Mouse (Mus musculus): Measurements from ENCODE around the gene Tagln2. TPM values are rescaled to one million over a fixed set of nuclear protein-coding genes. Genes with fewer than 3 reads are reported as not detected.

The Tagln2 gene
- total and polyA plus RNA-seq, 3 experiments, result 679 to 1,501 (median 1,068) TPM

GRCm38 (mm10) chr1:172456001-172456677, 43.7 kb upstream of the Tagln2 start:
- DNase-seq (ENCODE audit: low spot score), result no peak
- no peaks in the 10 kb centered on the region for H3K27me3 ChIP-seq (ENCODE audit: insufficient read depth, low read length)
- no peaks in the 10 kb centered on the region for H3K4me1 ChIP-seq (ENCODE audit: insufficient read depth, low read depth, low read length)
- no peak for ATAC-seq (ENCODE audit: extremely low read depth, insufficient number of reproducible peaks, low FRiP score, poor library complexity, severe bottlenecking)
- H3K4me3 ChIP-seq (ENCODE audit: low read depth, low read length), result no peak overlapping the region
- no peaks in the 10 kb centered on the region for H3K9me3 ChIP-seq (replicated peaks)
- no peaks in the 10 kb centered on the region for H3K36me3 ChIP-seq (replicated peaks)
- TF ChIP-seq POLR2AphosphoS5 (IDR thresholded peaks at IDR 0.05; ENCODE audit: insufficient replicate concordance, low read depth, low read length) (no peak), GATA1 (IDR thresholded peaks at IDR 0.05; ENCODE audit: borderline replicate concordance, low read length) (no peak), GATA2 (IDR thresholded peaks at IDR 0.05; ENCODE audit: borderline replicate concordance, low read depth, low read length) (no peak), TAL1 (conservative IDR thresholded peaks at IDR 0.05; ENCODE audit: low read depth, low read length) (no peak), CTCF (IDR thresholded peaks at IDR 0.05; ENCODE audit: low read depth, low read length) (no peak)

- Histone ChIP-seq H3K4me1 (ENCODE audit: insufficient read depth, low read depth, low read length) (no peaks in the 10 kb centered on the region), H3K27me3 (ENCODE audit: insufficient read depth, low read length) (0 out of 2 replicates have a peak, but pooled peaks cover 2% of the 10 kb centered on the region), H3K4me3 (ENCODE audit: low read depth, low read length) (no peak overlapping the region), H3K9me3 (replicated peaks) (no peaks in the 10 kb centered on the region), H3K36me3 (replicated peaks) (no peaks in the 10 kb centered on the region)
- TF ChIP-seq CTCF (IDR thresholded peaks at IDR 0.05; ENCODE audit: low read depth, low read length) (no peak), GATA1 (IDR thresholded peaks at IDR 0.05; ENCODE audit: borderline replicate concordance, low read length) (no peak), POLR2AphosphoS5 (IDR thresholded peaks at IDR 0.05; ENCODE audit: insufficient replicate concordance, low read depth, low read length) (no peak), TAL1 (conservative IDR thresholded peaks at IDR 0.05; ENCODE audit: low read depth, low read length) (no peak), GATA2 (IDR thresholded peaks at IDR 0.05; ENCODE audit: borderline replicate concordance, low read depth, low read length) (no peak)
- ATAC-seq (ENCODE audit: extremely low read depth, insufficient number of reproducible peaks, low FRiP score, poor library complexity, severe bottlenecking), result no peak
- DNase-seq (ENCODE audit: low spot score), result no peak
Observed at GRCm38 (mm10) chr1:172457196-172457595, 42.7 kb upstream of the Tagln2 start.

GRCm38 (mm10) chr1:172458041-172458440, 41.8 kb upstream of the Tagln2 start:
- no peak overlapping the region for H3K4me3 ChIP-seq (ENCODE audit: low read depth, low read length)
- no peak for DNase-seq (ENCODE audit: low spot score)
- no peak for TF ChIP-seq GATA2 (IDR thresholded peaks at IDR 0.05; ENCODE audit: borderline replicate concordance, low read depth, low read length)
- no peak for TF ChIP-seq TAL1 (conservative IDR thresholded peaks at IDR 0.05; ENCODE audit: low read depth, low read length)
- TF ChIP-seq POLR2AphosphoS5 (IDR thresholded peaks at IDR 0.05; ENCODE audit: insufficient replicate concordance, low read depth, low read length), result no peak
- no peak for TF ChIP-seq CTCF (IDR thresholded peaks at IDR 0.05; ENCODE audit: low read depth, low read length)
- no peak for TF ChIP-seq GATA1 (IDR thresholded peaks at IDR 0.05; ENCODE audit: borderline replicate concordance, low read length)
- H3K9me3 ChIP-seq (replicated peaks), result no peaks in the 10 kb centered on the region
- H3K36me3 ChIP-seq (replicated peaks), result no peaks in the 10 kb centered on the region
- H3K4me1 ChIP-seq (ENCODE audit: insufficient read depth, low read depth, low read length), result no peaks in the 10 kb centered on the region
- 0 out of 2 replicates have a peak, but pooled peaks cover 3% of the 10 kb centered on the region for H3K27me3 ChIP-seq (ENCODE audit: insufficient read depth, low read length)
- no peak for ATAC-seq (ENCODE audit: extremely low read depth, insufficient number of reproducible peaks, low FRiP score, poor library complexity, severe bottlenecking)

- no peak for ATAC-seq (ENCODE audit: extremely low read depth, insufficient number of reproducible peaks, low FRiP score, poor library complexity, severe bottlenecking)
- no peak overlapping the region for H3K4me3 ChIP-seq (ENCODE audit: low read depth, low read length)
- no peak for DNase-seq (ENCODE audit: low spot score)
- no peaks in the 10 kb centered on the region for H3K4me1 ChIP-seq (ENCODE audit: insufficient read depth, low read depth, low read length)
- TF ChIP-seq GATA1 (IDR thresholded peaks at IDR 0.05; ENCODE audit: borderline replicate concordance, low read length), result no peak
- no peak for TF ChIP-seq POLR2AphosphoS5 (IDR thresholded peaks at IDR 0.05; ENCODE audit: insufficient replicate concordance, low read depth, low read length)
- no peak for TF ChIP-seq TAL1 (conservative IDR thresholded peaks at IDR 0.05; ENCODE audit: low read depth, low read length)
- no peak for TF ChIP-seq GATA2 (IDR thresholded peaks at IDR 0.05; ENCODE audit: borderline replicate concordance, low read depth, low read length)
- no peak for TF ChIP-seq CTCF (IDR thresholded peaks at IDR 0.05; ENCODE audit: low read depth, low read length)
- H3K27me3 ChIP-seq (ENCODE audit: insufficient read depth, low read length), result 0 out of 2 replicates have a peak, but pooled peaks cover 3% of the 10 kb centered on the region
- no peaks in the 10 kb centered on the region for H3K36me3 ChIP-seq (replicated peaks)
- H3K9me3 ChIP-seq (replicated peaks), result no peaks in the 10 kb centered on the region
Observed at GRCm38 (mm10) chr1:172461602-172462001, 38.2 kb upstream of the Tagln2 start.

- TF ChIP-seq CTCF (IDR thresholded peaks at IDR 0.05; ENCODE audit: low read depth, low read length) (no peak), POLR2AphosphoS5 (IDR thresholded peaks at IDR 0.05; ENCODE audit: insufficient replicate concordance, low read depth, low read length) (no peak), GATA2 (IDR thresholded peaks at IDR 0.05; ENCODE audit: borderline replicate concordance, low read depth, low read length) (no peak), GATA1 (IDR thresholded peaks at IDR 0.05; ENCODE audit: borderline replicate concordance, low read length) (no peak), TAL1 (conservative IDR thresholded peaks at IDR 0.05; ENCODE audit: low read depth, low read length) (no peak)
- Histone ChIP-seq H3K4me3 (ENCODE audit: low read depth, low read length) (no peak overlapping the region), H3K36me3 (replicated peaks) (no peaks in the 10 kb centered on the region), H3K4me1 (ENCODE audit: insufficient read depth, low read depth, low read length) (no peaks in the 10 kb centered on the region), H3K27me3 (ENCODE audit: insufficient read depth, low read length) (0 out of 2 replicates have a peak, but pooled peaks cover 3% of the 10 kb centered on the region), H3K9me3 (replicated peaks) (no peaks in the 10 kb centered on the region)
- no peak for DNase-seq (ENCODE audit: low spot score)
- ATAC-seq (ENCODE audit: extremely low read depth, insufficient number of reproducible peaks, low FRiP score, poor library complexity, severe bottlenecking), result no peak
Observed at GRCm38 (mm10) chr1:172462534-172462933, 37.3 kb upstream of the Tagln2 start.

- no peak for TF ChIP-seq GATA2 (IDR thresholded peaks at IDR 0.05; ENCODE audit: borderline replicate concordance, low read depth, low read length)
- TF ChIP-seq CTCF (IDR thresholded peaks at IDR 0.05; ENCODE audit: low read depth, low read length), result no peak
- TF ChIP-seq TAL1 (conservative IDR thresholded peaks at IDR 0.05; ENCODE audit: low read depth, low read length), result no peak
- TF ChIP-seq POLR2AphosphoS5 (IDR thresholded peaks at IDR 0.05; ENCODE audit: insufficient replicate concordance, low read depth, low read length), result no peak
- TF ChIP-seq GATA1 (IDR thresholded peaks at IDR 0.05; ENCODE audit: borderline replicate concordance, low read length), result no peak
- ATAC-seq (ENCODE audit: extremely low read depth, insufficient number of reproducible peaks, low FRiP score, poor library complexity, severe bottlenecking), result no peak
- no peak for DNase-seq (ENCODE audit: low spot score)
Observed at GRCm38 (mm10) chr1:172463387-172464333, 36.2 kb upstream of the Tagln2 start.

More at GRCm38 (mm10) chr1:172463387-172464333, 36.2 kb upstream of the Tagln2 start:
- Histone ChIP-seq H3K4me3 (ENCODE audit: low read depth, low read length) (no peak overlapping the region), H3K27me3 (ENCODE audit: insufficient read depth, low read length) (0 out of 2 replicates have a peak, but pooled peaks cover 3% of the 10 kb centered on the region), H3K9me3 (replicated peaks) (no peaks in the 10 kb centered on the region), H3K4me1 (ENCODE audit: insufficient read depth, low read depth, low read length) (no peaks in the 10 kb centered on the region), H3K36me3 (replicated peaks) (no peaks in the 10 kb centered on the region)

Data from G1E (cell line).